Mouse (Mus musculus) CD8-positive naive resting alpha-beta T cell, adult 2 months (primary cell): ENCODE results near the gene Gm6370.
"Not testable (repeated sequence)": the region's sequence is repeated elsewhere in the genome, so short reads cannot be mapped to it uniquely, and the experiment has no call there.

Experiments used
- DNase-seq, 2 experiments: peaks; one replicate each; pipeline ENCODE4 v3.0.0; 2022; ENCODE audit warnings: low read depth in 2 of 2, low spot score in 2 of 2

Gm6370 gene

GRCm38 (mm10) chr5:146491063-146491462, at the start of gene Gm6370:
TSS of gene Gm6370 (plus strand) at chr5:146491363.
- DNase-seq: not testable (repeated sequence)

GRCm38 (mm10) chr5:146442767-146443166, 48.4 kb upstream of the Gm6370 start:
- DNase-seq: no peak

- no peak for DNase-seq
Measured at GRCm38 (mm10) chr5:146446633-146447032, 44.5 kb upstream of the Gm6370 start.

- DNase-seq: no peak
Measured at GRCm38 (mm10) chr5:146451592-146452254, 39.4 kb upstream of the Gm6370 start.

GRCm38 (mm10) chr5:146453556-146453955, 37.6 kb upstream of the Gm6370 start:
- DNase-seq: no peak

GRCm38 (mm10) chr5:146461612-146462011, 29.6 kb upstream of the Gm6370 start:
- DNase-seq: no peak

- DNase-seq: no peak
Measured at GRCm38 (mm10) chr5:146466663-146467062, 24.5 kb upstream of the Gm6370 start.

GRCm38 (mm10) chr5:146468311-146468710, 22.9 kb upstream of the Gm6370 start:
- DNase-seq: no peak

- no peak for DNase-seq
Measured at GRCm38 (mm10) chr5:146470821-146471220, 20.3 kb upstream of the Gm6370 start.

GRCm38 (mm10) chr5:146471311-146471710, 19.9 kb upstream of the Gm6370 start:
- no peak for DNase-seq

- DNase-seq: no peak
Measured at GRCm38 (mm10) chr5:146471821-146472220, 19.3 kb upstream of the Gm6370 start.

GRCm38 (mm10) chr5:146479564-146479963, 11.6 kb upstream of the Gm6370 start:
- DNase-seq: not testable (repeated sequence)

GRCm38 (mm10) chr5:146481665-146482064, 9.5 kb upstream of the Gm6370 start, which contains the start of gene Gm6408:
TSS of gene Gm6408 (plus strand) at chr5:146481965.
- DNase-seq: not testable (repeated sequence)

- not testable (repeated sequence) for DNase-seq
Measured at GRCm38 (mm10) chr5:146488959-146489358, 2.2 kb upstream of the Gm6370 start.

- DNase-seq: not testable (repeated sequence)
Measured at GRCm38 (mm10) chr5:146502099-146502498, 10.9 kb downstream of the Gm6370 start, which contains the start of gene 4930449I24Rik. TSS of gene 4930449I24Rik (plus strand) at chr5:146502399.

GRCm38 (mm10) chr5:146513823-146514222, 22.7 kb downstream of the Gm6370 start, which contains the start of gene Gm3402:
TSS of gene Gm3402 (plus strand) at chr5:146514123.
- not testable (repeated sequence) for DNase-seq

GRCm38 (mm10) chr5:146525501-146525900, 34.3 kb downstream of the Gm6370 start, which contains the start of gene Gm3404:
TSS of gene Gm3404 (plus strand) at chr5:146525801.
- DNase-seq: not testable (repeated sequence)

GRCm38 (mm10) chr5:146537347-146537746, 46.2 kb downstream of the Gm6370 start, which contains the start of gene Gm3409:
TSS of gene Gm3409 (plus strand) at chr5:146537647.
- not testable (repeated sequence) for DNase-seq
